Mouse (Mus musculus) heart, adult 18-20 months (tissue): Measurements from ENCODE around the gene Znrf3. TPM values are rescaled to one million over a fixed set of nuclear protein-coding genes. Genes with fewer than 3 reads are reported as not detected.

Source experiments
- DNase-seq, 2 experiments: peaks; one replicate each; pipeline ENCODE4 v3.0.0; 2021 to 2022; ENCODE audit warnings: mixed read lengths in 1 of 2
- total RNA-seq, 2 experiments: library from RNA; stranded (reverse); gene quantifications; 2 replicates each; pipeline ENCODE4 v1.2.3; 2021

The Znrf3 gene
- total RNA-seq, 2 experiments from 2014 or later = 7.3 to 7.5 TPM

GRCm38 (mm10) chr11:5318976-5319375 is 125.7 kb downstream of the Znrf3 start:
- DNase-seq = peak in 1 of 2 experiments; percentile 34

- DNase-seq = no peak
Measured at GRCm38 (mm10) chr11:5318035-5318775, 126.4 kb downstream of the Znrf3 start.

- peak; percentile 22 to 40 for DNase-seq
Measured at GRCm38 (mm10) chr11:5314796-5315195, 129.9 kb downstream of the Znrf3 start.

GRCm38 (mm10) chr11:5314330-5314741 is 130.3 kb downstream of the Znrf3 start:
- no peak for DNase-seq

- DNase-seq = no peak
Measured at GRCm38 (mm10) chr11:5307024-5307905, 137.4 kb downstream of the Znrf3 start.

- no peak for DNase-seq
Measured at GRCm38 (mm10) chr11:5306017-5306416, 138.6 kb downstream of the Znrf3 start.

GRCm38 (mm10) chr11:5304526-5304925 is 140.1 kb downstream of the Znrf3 start:
- DNase-seq = no peak

GRCm38 (mm10) chr11:5298007-5298372 is 146.7 kb downstream of the Znrf3 start:
- no peak for DNase-seq

- peak; percentile 52 to 61 for DNase-seq
Measured at GRCm38 (mm10) chr11:5297148-5298006, 147.3 kb downstream of the Znrf3 start.

- no peak for DNase-seq
Measured at GRCm38 (mm10) chr11:5296576-5297115, 148.0 kb downstream of the Znrf3 start.

GRCm38 (mm10) chr11:5294805-5295204 is 149.8 kb downstream of the Znrf3 start:
- no peak for DNase-seq

- peak; percentile 51 to 85 for DNase-seq
Measured at GRCm38 (mm10) chr11:5290691-5291090, 154.0 kb downstream of the Znrf3 start.

GRCm38 (mm10) chr11:5289826-5290580 is 154.6 kb downstream of the Znrf3 start:
- peak in 1 of 2 experiments; percentile 20 for DNase-seq

- DNase-seq = no peak
Measured at GRCm38 (mm10) chr11:5283987-5284386, 160.7 kb downstream of the Znrf3 start.

GRCm38 (mm10) chr11:5280932-5281331 is 163.7 kb downstream of the Znrf3 start:
- no peak for DNase-seq

- no peak for DNase-seq
Measured at GRCm38 (mm10) chr11:5278463-5278862, 166.2 kb downstream of the Znrf3 start.

GRCm38 (mm10) chr11:5277307-5277971 is 167.2 kb downstream of the Znrf3 start:
- DNase-seq = no peak

GRCm38 (mm10) chr11:5275216-5275615 is 169.4 kb downstream of the Znrf3 start:
- no peak for DNase-seq

GRCm38 (mm10) chr11:5272536-5273234 is 172.0 kb downstream of the Znrf3 start:
- DNase-seq = no peak

GRCm38 (mm10) chr11:5272066-5272360 is 172.6 kb downstream of the Znrf3 start:
- DNase-seq = no peak
